Mouse (Mus musculus) left cerebral cortex, adult 18-20 months (tissue): ENCODE data around the gene Wfdc21. TPM values are rescaled to one million over a fixed set of nuclear protein-coding genes. Genes with fewer than 3 reads are reported as not detected.
A peak's percentile ranks its signal among the peaks of the same experiment; 100 is the strongest.

ENCODE experiments used
- DNase-seq, 2 experiments: peaks; one replicate each; pipeline ENCODE4 v3.0.0; 2021 to 2022; ENCODE audit warnings: low spot score in 2 of 2, mixed read lengths in 1 of 2
- total RNA-seq, 2 experiments: library from RNA; stranded (reverse); gene quantifications; 2 replicates each; pipeline ENCODE4 v1.2.3; 2021

The Wfdc21 gene
- total RNA-seq, 2 experiments from 2014 or later, result not detected

DNA sequence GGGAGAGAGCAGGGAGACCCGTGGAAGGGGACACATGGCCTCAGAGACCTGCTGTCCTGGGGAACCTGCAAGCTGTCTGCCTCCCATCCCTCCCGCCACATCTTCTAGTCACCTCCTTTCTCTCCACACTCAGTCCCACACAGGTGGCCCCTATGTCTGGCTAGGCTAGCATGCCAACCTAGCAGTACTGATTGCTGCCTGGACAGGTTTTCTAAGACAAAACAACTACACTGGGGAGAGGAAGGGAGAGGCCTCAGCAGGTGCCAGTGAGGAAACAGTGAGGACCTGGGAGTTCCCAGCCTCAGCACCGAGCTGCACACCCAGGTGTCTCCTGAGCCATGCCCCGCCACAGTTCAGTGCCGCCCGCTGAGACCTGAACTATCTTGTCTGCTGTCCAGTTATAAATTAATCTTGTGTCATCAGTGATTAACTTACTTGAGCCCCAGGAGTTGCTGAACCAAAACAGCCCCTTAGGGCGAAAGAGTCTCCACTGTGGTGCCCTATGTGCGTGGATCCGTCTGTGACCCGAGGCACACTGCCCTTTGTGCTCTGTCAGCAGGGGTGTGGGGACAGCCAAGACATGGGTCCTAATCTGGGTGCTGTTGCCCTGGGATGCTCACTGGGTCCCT is 50.4 kb downstream of the Wfdc21 start:
- no peak for DNase-seq

DNA sequence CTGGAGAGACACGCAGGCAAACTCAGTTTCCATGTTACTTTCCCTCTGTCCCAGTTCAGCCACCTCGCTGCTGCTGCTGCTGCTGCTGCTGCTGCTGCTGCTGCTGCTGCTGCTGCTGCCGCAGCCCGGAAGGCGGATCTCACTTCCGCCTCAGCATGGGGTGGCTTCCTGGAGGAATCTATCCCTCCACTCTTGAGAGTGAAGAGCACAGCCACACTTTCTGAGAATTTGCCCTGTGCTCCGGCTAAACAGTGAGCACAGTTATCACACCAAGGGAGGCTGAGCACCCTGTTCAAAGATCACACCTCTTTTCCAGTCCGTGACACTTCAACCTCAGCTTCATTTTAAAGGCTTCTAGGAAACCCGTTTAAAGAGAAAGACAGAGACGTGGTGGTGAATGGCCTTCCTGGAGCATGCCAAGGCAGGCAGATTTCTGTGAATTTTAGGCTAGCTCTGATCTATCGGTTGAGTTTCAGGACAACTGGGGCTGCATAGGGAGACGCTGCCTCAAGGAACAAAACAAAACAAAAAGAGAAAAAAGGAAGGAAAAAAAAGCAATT is 53.2 kb downstream of the Wfdc21 start:
- no peak for DNase-seq

DNA sequence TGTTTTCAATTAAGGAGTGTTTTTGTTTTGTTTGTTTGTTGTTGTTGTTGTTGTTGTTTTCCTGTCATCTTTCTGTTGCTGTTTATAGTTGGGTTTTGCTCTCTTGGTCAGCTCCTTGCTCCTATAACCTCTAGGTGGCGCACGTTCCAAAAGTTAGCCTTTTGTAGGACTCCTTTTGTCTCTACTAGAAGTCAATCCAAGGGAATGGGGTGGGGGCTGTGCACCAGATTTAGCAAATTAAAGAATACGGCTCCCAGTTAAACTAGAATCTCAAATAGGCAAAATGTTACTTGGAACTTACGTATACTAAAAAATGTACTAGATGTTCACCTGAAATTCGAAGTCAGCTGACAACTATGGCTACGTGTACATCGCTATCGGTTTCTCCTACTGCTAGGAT is 55.4 kb downstream of the Wfdc21 start:
- DNase-seq, result peak in 1 of 2 experiments; percentile 29

Other genes with a start within 250 kb of the Wfdc21 start
- gene Heatr9, start 224.8 kb upstream of the Wfdc21 start, total RNA-seq, result not detected
- not detected for gene Ccl5, start 216.4 kb upstream of the Wfdc21 start, total RNA-seq
- gene Ccl9, start 168.3 kb upstream of the Wfdc21 start, total RNA-seq, result 1 to 10 TPM; 2.7 to 2.8 TPM
- under 1 TPM; 0.75 to 0.98 TPM for gene Ccl6, start 153.9 kb upstream of the Wfdc21 start, total RNA-seq
- not detected for gene Rpl9-ps1, start 101.3 kb upstream of the Wfdc21 start, total RNA-seq
- gene Ccl3, start 97.6 kb upstream of the Wfdc21 start, total RNA-seq, result not detected
- gene Ccl4, start 84.4 kb upstream of the Wfdc21 start, total RNA-seq, result not detected
- not detected for gene Wfdc17, start 42.9 kb upstream of the Wfdc21 start, total RNA-seq
- 1 to 10 TPM; 1.1 to 1.2 TPM for gene Wfdc18, start 37.9 kb upstream of the Wfdc21 start, total RNA-seq
- gene Heatr6, start 6.8 kb downstream of the Wfdc21 start, total RNA-seq, result 10 to 100 TPM; 12.0 to 13.2 TPM
- gene Hnf1b, start 103.1 kb downstream of the Wfdc21 start, total RNA-seq, result under 1 TPM; 0.21 to 0.68 TPM
- gene Ddx52, start 195.1 kb downstream of the Wfdc21 start, total RNA-seq, result 10 to 100 TPM; 14.0 to 15.0 TPM
- gene Synrg, start 217.5 kb downstream of the Wfdc21 start, total RNA-seq, result 10 to 100 TPM; 62.3 to 63.3 TPM